Mouse (Mus musculus) hematopoietic multipotent progenitor cell, adult 10-12 weeks (in vitro differentiated cells): ENCODE data around the gene Gm3448. TPM values are rescaled to one million over a fixed set of nuclear protein-coding genes. Genes with fewer than 3 reads are reported as not detected.

Experiments
- polyA plus RNA-seq: library from polyadenylated mRNA; stranded (reverse); fragments of >175 nt; gene quantifications from 2 replicates; pipeline ENCODE4 v1.2.3, GENCODE M21; 2012; ENCODE audit warnings: low replicate concordance

Gm3448 gene
- 2.2 and 2.4 TPM in 2 replicates for polyA plus RNA-seq

GRCm38 (mm10) chr17:15041175-15041729 lies at the start of gene Gm3448, which contains the start of the genes Ermard and Tcte3:
Gm3448 (minus strand) TSS chr17:15041537.
Ermard (plus strand) TSS chr17:15041208.
Tcte3 (minus strand) TSS chr17:15041488.

GRCm38 (mm10) chr17:15009706-15010413 lies 31.5 kb downstream of the Gm3448 start, which contains the start of gene Gm3435:
Gm3435 (plus strand) TSS chr17:15010176.

GRCm38 (mm10) chr17:14978362-14979038 lies 62.8 kb downstream of the Gm3448 start, which contains the start of the genes 9030025P20Rik and Gm3417:
9030025P20Rik (plus strand) TSS chr17:14978468.
Gm3417 (minus strand) TSS chr17:14978790.

GRCm38 (mm10) chr17:14960951-14961556 lies 80.3 kb downstream of the Gm3448 start, which contains the start of gene Phf10:
Phf10 (minus strand) TSS chr17:14961273.

Other genes starting within 250 kb of the Gm3448 start
- 0.74 and 2.6 TPM in 2 replicates for gene Wdr27, start 98.4 kb downstream of the Gm3448 start, polyA plus RNA-seq
- gene 1600012H06Rik, start 98.4 kb downstream of the Gm3448 start, polyA plus RNA-seq: 4.5 and 6.3 TPM in 2 replicates
- 18.7 and 23.8 TPM in 2 replicates for gene Phf10, start 80.3 kb downstream of the Gm3448 start, polyA plus RNA-seq
- gene 9030025P20Rik, start 63.1 kb downstream of the Gm3448 start, polyA plus RNA-seq: 6.5 and 6.6 TPM in 2 replicates
- gene Gm3417, start 62.7 kb downstream of the Gm3448 start, polyA plus RNA-seq: 3.5 and 6.1 TPM in 2 replicates
- 0.31 and 3.6 TPM in 2 replicates for gene Gm3435, start 31.4 kb downstream of the Gm3448 start, polyA plus RNA-seq
- gene Ermard, start 329 bp downstream of the Gm3448 start, polyA plus RNA-seq: 5.2 and 6.3 TPM in 2 replicates
- 0.96 TPM in 1 of 2 replicates, not detected in the other for gene Tcte3, start within 50 bp of the Gm3448 start, polyA plus RNA-seq